Mouse (Mus musculus) kidney, adult 2 months (tissue): ENCODE data around the gene Epc2.

Experiments used
- CTCF ChIP-seq: fragments of 200-500 bp; conservative IDR thresholded peaks from 2 replicates; pipeline ENCODE4 v1.5.1; 2011; ENCODE audit warnings: low read depth, mild to moderate bottlenecking, control low read depth, low read length, moderate library complexity, mixed read lengths; ENCODE audit not compliant: insufficient read depth, insufficient read length
- POLR2A ChIP-seq: fragments of 200-500 bp; IDR thresholded peaks from one replicate; pipeline ENCODE4 v1.6.1; 2011; ENCODE audit warnings: low read depth, low read length, control low read depth

- no peak for TF ChIP-seq CTCF
- TF ChIP-seq POLR2A, result no peak
Measured at GRCm38 (mm10) chr2:49521564-49521963, 70.3 kb downstream of the Epc2 start.
